Mouse (Mus musculus): ENCODE measurements around the gene Myo19.

DNA sequence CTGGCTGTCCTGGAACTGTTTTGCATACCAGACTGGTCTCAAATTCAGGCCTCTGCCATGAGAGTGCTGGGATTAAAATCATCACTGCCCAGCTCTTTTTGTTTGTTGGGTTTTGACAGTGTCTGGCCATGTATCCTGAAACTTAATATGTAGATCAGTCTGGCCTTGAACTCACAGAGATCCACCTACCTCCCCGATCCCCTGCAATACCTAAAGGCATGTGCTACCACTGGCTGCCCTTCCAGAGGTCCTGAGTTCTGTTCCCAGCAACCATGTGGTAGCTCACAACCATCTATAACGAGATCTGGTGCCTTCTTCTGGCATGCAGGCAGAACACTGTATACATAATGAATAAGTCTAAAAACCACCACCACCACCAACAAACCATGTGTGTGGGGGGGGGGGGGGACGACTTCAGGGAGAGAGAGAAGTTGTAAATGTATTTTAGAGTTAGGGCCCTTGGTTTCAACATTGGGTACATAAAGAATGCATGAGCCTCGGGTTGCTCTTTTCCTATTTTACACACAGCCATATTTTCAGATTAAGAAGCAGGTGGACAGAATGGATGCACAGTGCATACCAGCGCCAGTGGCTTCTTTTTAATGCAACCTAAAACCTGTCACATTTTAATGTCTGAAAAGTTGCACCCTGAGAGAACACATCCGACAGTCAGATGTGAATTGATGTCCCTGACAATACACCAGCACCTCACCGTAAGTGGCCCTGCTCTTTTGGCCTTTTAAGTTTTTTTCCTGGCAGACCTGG is 759 bp upstream of the Myo19 start:
- TF ChIP-seq CTCF (IDR thresholded peaks at IDR 0.05; ENCODE audit: low read depth), result no peak
- TF ChIP-seq EP300 (optimal IDR thresholded peaks at IDR 0.05), result no peak
